Mouse (Mus musculus) layer of hippocampus, adult 9-11 months (tissue): ENCODE results near the gene Adam19.

ENCODE experiments used
- DNase-seq: peaks from one replicate; pipeline ENCODE4 v3.0.0; 2022

Gene Adam19

DNA sequence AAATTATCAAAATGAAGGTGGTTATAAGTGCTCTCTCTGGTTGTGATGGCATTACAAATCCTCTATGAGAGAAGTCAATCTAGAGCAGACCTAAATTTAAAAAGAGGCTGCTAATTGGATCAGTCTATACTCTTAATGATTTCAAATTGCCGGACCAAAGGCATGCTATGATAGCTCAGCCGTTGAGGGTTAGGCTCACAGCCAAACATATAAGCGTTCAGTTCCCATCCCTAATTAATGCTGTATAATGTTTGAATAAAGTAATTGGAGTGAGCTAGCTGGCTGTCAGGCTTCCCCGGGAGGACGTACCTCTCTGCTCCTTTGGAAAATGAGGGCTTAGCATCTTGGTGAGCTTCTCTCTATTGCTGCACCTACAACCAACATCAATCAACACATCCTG is 53.4 kb downstream of the Adam19 start:
- no peak for DNase-seq

DNA sequence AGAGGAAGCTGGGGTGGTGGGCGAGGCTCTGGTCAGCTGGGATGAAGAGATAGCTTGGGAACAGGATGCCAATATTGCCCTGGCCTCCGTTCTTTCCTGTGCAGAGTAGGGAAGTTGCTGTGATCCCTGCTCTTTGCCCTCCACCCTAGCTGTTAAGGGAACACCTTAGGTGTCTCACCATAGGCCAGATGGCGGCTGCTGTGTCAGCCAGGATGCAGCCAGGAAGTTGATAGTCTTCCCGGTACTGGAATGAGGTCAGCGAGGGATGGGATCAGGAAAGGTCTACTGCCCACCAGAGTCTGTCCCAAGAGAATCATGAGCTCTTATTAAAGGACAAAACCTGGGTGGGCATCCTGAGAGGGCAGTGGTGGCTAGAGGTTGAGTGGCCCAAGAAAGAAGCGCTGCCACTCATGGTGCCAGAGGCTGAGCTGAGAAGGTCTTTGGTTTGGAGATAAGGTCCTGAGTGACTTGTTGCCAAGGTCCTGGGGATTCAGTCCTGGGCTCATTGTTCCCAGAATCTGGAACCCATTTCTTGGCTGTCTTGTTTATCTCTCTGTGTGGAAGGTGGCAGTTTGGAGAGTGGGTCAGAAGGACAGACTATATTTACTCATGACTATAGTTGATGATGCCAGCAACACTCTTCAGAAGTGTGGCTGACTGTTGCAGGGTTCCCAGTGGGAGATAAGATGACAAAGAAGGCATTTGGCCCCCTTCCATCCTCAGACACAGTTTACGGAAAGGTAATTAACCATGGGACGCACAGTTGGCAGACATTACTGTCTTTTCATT is 54.6 kb downstream of the Adam19 start:
- no peak for DNase-seq

DNA sequence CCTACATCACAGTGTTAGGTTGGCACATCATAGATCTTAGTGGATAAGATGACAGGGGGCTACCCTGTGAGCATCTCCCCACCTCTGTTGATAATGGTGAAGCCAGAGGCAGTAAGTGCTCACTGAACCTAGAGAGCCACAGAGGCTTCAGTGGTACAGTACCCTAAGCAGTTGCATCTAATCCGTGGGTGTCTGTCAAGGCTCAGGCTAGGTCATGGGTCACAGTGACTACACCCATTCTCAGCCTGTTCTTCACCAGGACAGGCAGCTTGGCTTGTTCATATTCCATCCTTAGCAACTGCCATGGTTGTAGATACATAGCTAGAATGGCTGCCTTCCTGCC is 55.1 kb downstream of the Adam19 start:
- no peak for DNase-seq

DNA sequence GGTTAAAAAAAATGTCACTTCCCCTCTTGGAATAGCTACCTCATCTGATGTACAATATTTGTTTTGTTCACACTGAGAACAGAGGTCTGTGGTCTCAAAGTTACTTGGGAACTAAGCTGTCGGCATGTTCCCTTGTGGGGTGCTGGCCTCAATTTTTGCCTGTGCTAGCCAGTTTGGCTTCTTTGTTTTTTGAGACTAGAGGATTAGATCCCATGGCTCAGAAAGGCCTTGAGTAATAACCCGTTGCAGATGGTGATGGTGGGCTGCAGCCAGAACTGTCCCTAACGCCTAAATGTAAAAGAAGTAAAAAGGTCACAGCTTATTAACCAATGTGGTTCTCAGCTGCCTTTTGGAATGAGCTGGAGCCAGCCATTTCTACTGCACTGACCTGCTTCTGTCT is 57.4 kb downstream of the Adam19 start:
- no peak for DNase-seq

DNA sequence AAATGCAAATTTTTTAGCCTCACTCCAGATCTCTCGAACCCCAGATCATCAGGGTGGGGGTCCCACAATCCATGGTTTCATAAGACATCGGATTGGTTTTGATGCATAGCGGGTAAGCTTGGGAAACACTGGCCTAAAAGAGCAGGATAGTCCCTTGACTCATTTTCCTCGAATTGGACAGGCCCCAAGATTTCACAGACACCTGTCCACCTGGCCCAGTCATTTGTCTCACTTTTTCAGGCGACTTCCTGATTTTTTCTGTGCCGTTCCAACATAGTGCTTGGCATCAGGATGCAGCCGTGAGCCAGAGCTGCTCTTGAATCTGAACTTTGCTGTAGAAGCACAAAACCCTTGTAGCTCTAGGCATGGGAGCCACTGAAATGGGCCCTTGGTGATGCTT is 58.4 kb downstream of the Adam19 start:
- DNase-seq, result no peak

DNA sequence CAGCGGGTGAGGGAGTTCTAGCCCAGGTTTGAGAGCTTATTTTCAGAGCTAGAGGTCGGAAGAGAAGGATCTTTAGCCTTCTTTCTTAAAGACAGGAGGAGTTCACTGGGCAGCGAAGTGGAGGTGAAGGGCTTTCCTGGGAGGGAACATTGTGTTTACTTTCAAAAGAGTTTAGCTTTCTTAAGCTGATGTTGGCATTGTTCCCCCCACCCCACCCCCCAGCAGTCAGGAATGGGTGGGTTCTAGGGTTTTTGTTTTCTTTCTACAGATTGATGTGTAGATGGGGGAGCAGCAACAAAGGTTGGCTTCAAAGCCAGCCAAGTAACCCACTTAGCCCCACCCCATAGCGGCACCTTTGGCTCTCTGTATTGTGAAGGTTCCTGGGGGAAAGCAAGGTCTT is 59.2 kb downstream of the Adam19 start:
- DNase-seq, result no peak

DNA sequence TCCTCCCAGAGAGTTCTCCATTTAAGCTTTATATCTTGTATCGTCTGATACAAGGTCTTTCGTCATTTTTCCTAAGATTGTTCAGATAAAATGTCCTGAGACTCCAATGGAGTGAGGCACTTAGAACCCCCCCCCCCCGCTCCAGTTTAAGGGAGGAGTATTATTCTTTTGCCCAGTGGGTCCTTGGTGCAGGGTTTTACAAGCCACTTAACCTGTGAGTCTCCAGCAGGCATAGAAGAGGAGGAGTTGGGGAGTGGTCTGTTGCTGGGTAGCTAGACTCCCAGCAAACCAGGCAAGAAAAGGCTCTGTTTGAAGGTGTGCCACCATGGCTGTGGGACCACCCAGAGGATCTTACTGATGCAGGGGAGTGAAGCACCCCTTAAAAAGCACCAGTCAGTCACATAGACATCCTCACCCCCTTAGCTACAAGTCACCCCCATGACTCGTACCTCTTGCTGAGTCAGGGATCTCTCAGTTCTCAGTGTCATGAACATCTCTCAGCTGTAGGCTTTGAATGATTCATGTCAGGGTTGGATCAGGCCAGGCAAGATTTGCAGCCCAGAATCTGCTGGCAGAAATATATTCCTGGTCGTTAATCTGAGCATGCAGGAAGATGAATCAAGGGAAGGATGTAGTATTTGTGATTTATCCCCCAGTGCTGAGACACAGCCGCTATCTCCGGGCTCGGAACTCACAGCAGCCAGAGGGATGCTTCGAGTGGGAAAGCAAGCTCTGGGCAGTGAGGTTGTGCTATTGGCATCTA is 59.8 kb downstream of the Adam19 start:
- DNase-seq, result no peak

DNA sequence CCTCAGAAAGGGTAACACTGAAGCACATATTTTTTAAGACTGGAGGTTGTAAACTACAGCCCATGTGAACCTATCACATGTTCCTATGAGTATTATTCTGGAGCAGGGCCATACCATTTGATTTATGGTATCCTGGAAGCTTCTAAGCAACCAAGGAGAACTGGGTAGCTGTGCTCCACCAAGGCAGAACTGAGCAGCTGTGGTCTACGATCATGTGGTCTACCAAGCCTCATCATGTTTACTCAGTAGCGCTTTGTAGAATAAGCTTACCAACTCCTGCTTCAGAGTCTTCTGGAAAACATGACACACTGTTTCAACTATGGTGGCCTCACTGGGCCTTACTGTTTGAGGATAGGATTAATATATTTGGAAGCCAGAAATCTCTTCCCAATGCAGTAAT is 60.7 kb downstream of the Adam19 start:
- DNase-seq, result no peak

DNA sequence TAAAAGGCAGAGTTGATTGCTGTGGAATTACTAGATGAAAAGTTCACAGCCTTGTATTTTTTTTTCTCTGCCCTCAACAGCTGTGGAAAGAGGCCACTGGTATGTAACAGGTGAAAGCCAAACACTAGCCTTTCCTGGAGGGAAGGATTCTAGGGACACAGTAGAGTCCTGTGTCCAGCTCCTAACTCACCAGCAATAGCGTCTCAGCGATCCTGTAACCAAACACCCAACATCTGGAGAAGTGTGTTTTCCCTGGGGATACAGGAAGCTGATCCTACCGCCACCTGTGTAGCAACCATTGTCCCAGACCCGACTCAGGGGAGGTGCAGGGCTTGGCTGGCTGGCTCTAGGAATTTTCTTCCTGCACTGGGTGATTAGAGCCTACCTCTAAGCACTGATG is 63.8 kb downstream of the Adam19 start:
- DNase-seq, result no peak

DNA sequence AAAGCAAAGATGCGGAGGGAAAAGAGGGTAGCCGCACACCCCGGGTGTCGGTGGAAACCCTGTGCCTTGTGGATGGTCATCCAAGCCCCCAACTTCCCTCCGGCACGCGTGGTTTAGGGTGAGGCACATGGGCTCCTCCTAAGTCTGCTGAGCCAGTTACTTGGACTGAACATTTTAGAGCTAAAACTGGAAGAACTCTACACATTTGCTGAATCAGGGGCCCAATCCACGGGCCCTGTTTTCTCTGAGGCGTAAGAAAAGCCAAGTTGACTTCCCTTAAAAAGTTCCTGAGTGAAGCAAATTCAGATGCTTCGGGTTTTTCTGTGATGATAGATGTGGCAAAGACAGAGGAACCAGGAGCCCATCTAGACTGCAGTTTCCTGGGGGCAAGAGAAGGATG is 64.3 kb downstream of the Adam19 start:
- DNase-seq, result no peak

DNA sequence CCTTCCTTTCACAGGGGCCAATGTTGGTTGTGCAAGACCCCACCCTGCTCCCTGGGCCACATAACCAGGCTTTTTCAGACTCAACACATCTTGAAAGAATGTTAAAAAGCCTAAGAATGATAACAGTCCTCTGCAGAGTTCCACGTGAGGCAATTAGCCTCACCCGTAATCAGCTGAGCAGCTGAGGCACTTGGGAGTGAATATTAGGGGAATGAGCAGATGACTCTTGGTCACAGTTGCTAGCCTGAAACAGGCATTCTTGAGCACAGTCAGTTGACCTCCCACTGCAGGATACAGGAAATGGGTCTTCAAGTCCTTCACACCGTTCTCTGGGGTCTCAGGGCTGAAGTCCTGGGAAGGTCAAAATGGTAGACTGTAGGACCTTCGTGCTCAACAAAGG is 65.9 kb downstream of the Adam19 start:
- DNase-seq, result no peak

DNA sequence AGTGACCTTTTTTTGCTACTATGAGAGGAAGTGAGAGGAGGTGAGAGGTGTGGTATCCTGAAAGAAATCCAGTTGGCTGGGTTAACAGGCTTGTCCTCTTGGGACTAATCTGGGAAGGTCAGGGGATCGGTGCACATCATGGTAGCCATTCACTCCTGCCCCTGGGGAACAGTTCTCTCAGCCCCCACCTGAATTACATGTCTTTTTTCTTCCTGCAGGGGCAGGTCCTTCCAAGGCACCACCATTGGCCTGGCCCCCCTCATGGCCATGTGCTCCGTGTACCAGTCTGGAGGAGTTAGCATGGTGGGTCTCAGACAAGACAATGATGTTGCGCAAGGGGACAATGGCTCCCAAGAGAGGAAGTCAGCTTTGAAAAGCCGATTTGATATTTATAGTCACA is 67.1 kb downstream of the Adam19 start:
- no peak for DNase-seq

DNA sequence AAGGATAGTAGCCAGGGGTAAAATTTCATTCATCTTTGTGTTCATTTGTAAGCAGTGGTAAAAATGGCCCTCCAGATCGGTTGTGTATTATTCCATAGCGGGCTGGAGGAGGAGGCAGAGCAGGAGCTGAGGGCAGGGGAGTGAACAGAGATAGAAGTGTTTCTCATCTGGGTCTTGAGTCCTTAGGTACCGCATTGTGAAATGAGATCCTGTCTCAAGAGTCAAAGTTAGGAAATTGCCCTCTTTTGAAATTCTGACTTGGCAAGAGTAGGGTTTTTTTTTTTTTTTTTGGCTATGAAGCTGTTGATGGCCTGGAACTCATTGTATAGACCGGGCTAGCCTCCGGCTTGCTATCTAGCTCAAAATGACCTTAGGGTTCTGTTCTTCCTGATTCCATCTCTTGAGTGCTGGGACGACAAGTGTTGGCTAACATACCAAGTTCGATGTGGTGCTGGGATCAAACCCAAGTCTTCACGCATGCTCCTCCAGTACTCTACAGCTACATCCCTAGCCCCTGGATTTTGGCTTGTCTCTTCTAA is 67.6 kb downstream of the Adam19 start:
- no peak for DNase-seq

DNA sequence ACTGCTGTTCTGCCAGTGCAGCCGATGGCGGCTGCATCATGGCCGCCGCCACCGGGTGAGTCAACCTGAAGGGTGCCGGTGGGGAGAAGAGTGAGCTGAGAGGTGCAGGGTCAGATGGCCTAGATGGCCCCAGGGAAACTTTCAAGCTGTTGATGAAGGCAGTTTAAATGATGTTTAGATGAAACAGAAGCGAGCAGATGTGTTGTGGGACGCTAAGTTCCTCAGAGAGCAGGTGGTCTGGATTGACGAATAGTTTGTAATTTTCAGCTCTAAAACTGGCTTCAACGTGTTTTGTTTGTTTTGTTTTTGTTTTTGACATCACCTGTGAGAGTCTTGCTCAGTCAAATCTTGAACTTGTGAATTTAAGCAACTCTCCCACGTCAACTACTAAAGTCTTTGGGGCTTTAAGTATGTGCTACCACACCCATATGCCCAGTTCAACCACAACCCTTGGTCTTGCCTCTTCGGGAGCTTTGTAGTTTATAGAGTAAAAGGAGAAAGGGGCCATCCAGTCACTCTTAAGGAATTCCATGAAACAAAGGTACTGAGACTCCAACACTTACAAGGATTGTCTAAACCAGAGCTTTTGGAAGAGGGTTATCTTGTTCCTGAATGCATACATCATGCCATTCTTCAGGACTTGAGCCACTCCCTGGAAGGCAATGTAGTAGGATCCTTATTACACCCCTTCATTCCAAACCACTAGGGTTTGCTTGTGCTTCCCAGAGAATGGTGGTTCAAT is 69.5 kb downstream of the Adam19 start:
- no peak for DNase-seq

DNA sequence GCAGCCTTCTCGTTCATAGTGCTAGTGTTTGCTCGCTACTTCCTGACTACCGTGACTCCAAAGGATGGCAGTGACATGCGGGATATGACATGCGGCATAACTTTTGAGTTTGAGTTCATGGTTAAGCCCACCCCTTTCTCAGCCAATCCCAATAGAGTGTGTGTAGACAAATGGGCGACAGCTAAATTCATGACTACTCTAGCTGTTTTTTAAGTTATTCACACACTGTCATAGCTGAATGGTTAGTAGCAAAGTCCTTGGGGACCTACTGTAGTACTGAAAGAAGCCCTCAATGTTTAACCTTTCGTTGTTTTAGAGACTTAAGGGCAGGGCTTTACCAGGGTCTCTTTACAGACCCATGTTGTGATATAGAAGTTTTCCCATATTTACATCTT is 70.0 kb downstream of the Adam19 start:
- DNase-seq, result no peak

DNA sequence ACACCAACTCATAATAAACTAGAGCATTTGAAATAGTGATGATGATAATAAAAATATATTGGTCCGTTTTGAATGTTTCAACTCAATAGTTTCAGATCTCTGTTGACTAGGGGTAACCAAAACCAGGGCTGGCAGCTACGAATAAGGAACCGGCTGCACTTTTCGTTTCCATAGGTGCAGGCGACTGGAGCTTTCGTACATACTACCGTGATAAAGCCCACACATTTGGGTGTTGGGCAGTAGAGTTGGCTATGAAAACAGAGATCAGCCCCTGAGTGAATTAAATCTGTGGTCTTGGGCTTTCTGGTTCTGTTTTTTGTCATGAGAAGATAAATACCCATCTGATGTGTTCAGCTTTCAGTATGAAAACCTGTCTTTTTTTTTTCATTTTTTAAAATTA is 70.5 kb downstream of the Adam19 start:
- no peak for DNase-seq

DNA sequence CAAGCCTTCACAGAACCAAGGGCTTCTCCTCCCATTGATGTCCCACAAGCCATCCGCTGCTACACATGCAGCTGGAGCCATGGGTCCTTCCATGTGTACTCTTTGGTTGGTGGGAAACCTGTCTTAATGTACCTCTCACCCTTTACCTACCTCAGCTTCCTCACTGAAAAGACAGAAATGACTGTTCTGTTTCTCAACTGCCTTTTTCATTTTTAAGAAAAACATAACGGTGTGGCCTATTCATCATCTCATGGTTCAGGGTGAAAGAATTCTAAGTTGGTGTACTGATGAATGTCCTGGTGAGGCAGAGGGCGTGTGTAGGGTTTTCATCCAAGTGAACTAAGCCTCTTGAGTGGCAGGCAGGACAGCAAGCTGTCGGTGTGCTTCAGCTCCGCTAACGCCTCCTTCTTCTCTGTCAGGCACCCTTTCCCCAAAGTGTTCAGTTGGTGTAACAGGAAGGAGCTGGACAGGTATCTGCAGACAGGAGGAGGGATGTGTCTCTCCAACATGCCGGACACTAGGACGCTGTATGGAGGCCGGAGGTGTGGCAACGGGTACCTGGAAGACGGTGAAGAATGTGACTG is 71.1 kb downstream of the Adam19 start:
- DNase-seq, result no peak

DNA sequence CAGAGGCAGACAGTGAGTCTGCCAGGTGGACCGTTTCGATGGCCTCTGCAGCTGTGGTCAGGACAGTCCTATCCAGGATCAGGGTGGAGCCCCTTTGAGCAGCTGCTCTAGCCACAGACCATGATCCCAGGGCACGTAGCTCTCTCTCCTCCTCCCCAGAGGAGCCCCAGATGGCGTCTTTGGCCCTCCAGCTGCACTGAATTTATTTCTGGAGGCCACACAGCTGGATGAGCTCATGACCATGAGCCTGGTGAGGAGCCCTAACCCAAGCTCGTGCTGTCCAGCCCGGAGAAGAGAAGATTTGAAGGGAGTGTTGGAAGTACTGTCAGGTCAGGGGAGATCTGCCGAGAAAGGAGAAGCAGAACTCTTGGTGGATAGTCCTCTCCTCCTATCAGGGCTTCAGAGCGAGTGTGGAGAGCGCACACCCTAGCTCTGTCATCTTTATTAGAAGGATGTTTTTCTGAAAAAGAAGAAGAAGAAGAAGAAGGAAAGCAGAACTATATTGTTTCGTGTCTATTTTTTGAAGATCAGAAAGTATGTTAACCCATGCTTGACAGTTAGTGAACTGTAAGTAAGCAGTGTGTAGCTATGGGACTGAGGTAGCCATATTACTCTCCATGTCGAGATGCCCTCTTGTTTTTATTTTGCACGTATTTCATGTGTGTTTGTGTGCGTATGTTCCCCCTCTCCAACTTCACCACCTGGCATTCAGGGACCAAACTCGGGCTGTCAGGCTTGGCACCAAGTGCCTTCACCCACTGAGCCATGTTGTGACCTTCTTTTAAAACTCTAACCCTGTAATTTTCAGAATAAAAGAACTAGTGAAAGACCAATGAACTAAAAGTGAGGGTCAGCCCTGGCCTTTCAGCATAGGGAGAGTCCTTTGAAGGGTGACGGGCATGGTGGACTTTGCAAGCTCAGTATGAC is 72.1 kb downstream of the Adam19 start:
- no peak for DNase-seq

DNA sequence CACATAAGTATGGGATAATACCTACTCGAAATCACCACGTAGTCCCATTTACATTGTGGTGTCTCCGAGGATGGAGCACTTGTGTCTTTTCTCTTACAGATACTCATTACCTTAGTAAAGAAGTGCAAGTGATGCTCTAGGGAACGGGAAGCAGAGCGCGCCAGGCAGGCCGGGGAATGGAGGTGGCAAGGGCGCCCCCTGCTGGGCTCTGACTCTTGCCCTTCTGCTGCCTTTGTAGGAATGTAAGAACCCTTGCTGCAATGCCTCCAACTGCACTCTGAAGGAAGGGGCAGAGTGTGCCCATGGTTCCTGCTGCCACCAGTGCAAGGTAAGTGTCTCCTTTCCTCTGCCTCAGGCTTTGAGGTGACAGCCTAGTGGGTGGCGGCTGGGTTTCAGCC is 72.8 kb downstream of the Adam19 start:
- peak; percentile 54 for DNase-seq

DNA sequence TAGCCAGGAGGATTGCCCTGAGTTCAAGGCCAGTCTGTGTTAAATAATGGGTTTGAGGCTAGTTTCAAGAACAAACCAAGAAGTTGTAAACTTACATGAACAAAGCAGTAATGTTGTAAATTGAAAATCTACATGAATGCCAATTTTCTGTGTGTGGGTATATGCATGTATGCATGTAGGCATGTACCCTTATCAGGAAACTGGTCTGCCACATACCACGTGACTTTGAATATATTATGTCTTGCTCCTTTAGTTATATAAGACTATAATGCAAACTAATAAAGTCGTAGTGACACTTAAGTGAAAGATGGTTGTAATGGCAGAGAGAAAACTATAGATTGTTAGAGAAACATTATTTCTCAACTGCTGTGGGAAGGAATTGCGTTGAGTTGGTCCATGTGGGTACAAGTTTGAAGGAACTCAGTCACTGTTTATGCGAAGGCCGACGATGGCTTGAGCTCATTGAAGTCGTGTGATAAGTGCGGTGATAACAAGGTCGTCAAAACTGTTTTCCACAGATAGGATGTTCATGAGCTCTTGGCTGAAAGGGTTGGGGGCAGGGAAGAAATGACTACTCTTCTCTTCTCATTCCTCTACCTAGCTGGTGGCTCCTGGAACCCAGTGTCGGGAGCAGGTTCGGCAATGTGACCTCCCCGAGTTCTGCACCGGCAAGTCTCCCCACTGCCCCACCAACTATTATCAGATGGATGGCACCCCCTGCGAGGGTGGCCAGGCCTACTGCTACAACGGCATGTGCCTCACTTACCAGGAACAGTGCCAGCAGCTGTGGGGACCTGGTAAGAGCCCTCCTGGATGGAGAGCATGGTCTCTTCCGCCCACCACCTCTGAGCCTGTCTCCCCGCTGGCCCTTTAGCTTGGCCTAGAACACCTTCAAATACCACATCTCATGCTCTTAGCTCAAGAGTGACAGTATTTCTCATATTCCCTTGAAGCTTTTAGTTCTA is 75.5 kb downstream of the Adam19 start:
- DNase-seq, result no peak

DNA sequence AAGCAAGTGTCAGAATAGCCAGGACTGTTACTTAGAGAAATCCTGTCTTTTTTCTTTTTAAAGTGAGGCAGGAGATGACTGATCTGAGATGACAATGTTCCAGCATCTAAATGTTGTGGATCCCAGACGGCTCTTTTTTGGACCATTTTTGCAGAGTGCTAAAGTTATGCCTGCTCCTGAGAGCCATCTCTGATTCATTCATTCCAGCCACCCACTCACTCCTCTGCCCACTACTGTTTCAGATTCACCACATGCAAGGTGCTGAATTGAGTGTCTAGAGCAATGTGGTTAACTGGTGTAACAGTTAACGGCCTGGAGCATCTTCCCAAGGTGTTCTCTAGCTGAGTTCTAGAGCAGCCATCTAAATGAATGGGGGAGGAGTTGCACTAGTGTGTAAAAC is 79.1 kb downstream of the Adam19 start:
- peak; percentile 63 for DNase-seq
